Mouse (Mus musculus) skeletal muscle tissue, postnatal 0 days (tissue): Measurements from ENCODE around the gene Arhgef18. TPM values are rescaled to one million over a fixed set of nuclear protein-coding genes. Genes with fewer than 3 reads are reported as not detected.

ENCODE experiments used
- polyA plus RNA-seq: library from polyadenylated mRNA; unstranded; fragments of >200 nt; fragmentation: Nextera tagmentation; extraction: Ambion mirVana; gene quantifications from 2 replicates; pipeline ENCODE4 v1.2.1, GENCODE M21; 2015

The Arhgef18 gene
- 2.6 and 3.1 TPM in 2 replicates for polyA plus RNA-seq

GRCm38 (mm10) chr8:3392771-3393710 is at the start of gene Arhgef18:
Gene Arhgef18, plus strand, starts transcription at chr8:3393006.

DNA sequence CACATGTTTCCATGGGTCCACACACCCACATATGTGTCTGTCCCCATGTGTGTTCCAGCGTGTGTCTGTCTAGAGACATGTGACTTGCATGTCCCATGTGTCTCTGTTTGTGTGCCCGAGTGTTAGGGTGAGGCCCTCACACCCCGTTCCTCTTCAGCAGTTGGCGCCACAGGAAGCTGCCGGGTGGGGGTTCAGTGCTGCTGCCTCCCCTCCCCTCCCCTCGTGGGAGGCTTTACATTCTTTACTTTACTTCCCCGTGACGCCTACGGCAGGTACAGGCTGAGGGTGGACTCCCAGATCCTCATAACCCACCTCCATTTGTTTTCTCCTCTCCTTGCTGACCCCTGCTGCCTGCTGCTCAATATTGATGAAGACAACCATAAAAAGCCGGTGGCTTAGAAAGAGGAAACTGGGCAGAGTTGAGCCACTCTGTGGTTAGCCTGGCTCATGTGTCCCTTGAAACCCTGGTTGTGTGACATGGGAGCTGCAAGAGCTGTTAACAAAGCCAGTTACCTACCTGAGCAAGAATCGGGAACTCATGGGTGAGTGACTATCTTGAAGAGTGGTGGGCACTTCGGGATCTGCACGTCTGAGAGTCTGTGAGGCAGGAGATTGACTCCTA is 39.5 kb upstream of the Arhgef18 start, which contains the start of gene A430078G23Rik:
Gene A430078G23Rik (plus strand): TSS at position 227 of the 622 bp plus-strand sequence.

DNA sequence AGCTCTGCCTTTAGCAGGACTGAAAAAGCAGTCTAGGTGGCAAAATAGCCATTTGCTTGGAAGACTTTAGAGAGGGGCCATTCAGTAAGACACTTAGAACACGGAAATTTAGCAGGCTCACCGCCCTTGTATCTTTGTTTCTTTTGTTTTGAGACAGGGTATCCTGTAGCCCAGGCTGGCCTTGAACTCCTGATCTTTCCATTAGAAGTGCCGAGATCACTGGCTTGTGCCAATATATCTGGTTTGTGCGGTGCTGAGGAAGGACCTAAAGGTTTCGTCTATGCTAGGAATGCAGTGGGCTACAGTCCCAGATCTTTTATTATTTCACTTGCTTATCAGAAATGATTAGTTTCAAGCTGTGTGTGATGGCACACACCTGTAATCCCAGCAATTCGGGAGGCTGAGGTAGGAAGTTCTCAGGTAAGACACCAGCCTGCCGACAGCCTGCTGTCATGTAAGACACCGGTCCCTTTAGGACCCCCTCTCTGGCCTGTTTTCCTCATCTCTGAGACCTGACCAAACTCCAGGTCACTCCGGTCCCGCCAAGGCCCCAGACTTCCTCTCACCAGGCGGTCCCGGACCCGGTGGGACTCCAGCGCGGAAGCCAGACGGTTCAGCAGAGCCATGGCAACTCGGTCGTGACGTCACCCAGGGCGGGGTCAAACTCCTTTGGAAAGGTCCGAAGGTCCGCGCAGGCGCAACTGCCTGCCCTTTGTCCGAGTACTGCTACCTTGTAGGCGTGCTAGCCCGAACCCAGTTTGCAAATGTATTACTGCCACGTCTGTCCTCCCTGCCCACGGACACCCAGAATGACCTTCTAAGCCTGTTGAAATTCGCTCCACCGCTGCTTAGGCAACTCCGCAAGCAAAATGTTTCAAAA is 74.4 kb downstream of the Arhgef18 start, which contains the start of gene Pex11g:
Gene Pex11g (minus strand): TSS at position 675 of the 880 bp plus-strand sequence.

DNA sequence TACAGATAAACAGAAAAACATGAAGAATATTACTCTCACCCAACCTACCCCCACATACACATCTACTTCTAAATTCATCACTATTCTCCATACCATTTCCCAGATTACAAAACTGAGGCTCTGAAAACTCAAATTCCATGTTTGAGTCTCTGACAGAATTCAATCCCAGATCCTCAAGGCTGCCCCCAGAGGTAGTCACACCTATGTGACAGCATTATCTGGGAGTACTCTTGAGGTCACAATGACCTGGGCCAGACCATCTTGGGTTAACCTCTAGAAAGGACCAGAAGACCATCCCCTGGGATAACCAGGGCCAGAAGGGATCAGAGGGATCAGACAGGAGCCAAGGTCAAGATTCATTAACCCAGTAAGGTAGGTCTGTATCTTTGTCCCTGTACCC is 77.8 kb downstream of the Arhgef18 start, which contains the start of gene Tex45:
Gene Tex45 (plus strand): TSS at position 301 of the 400 bp plus-strand sequence.

DNA sequence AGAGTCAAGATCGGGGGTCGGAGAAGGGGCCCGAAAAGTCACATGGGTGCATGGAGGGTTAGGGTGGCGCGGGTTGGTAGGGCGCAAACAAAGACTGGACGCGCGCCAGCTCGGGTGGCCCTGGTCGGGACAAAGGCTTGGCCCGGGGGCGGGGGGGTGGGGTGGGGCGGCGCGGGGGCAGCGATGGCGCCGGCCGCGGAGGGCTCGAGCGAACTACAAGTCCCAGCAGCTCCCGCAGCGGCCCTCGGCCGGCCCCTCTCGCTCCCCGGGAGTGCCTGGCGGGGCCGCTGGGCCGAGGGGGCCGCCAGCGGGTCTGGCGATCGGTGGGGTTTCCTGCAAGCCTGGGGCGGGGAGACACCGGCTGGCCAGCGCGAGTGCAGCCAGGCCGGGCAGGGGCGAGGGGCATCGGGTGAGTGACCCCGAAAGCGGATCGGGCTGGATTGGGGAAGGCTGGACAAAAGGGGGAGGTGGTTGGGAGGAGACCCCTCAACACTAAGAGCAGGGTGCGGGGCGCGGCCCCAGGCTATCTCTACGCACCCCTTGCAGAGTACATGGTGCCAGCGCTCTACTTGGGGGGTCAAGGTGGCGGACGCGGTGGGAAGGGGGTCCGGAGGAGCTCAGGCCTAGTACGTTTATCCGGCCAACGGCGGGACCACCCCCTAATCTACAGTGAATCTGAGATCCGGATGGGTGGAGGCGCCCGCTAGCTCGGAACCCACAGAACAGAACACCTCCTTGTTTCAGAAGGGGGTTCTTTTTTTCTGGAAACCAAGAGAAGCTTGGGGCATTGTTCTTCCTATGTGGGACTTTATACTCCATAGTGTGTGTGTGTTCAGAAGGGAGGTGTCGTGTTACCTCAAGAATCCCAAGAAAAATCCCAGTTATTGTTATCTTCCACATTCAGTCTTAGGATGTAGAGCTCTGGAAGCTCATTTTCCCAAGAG is 100.4 kb downstream of the Arhgef18 start, which contains the start of gene Zfp358:
Gene Zfp358 (plus strand): TSS at position 238 of the 944 bp plus-strand sequence.

GRCm38 (mm10) chr8:3500235-3501090 is 107.7 kb downstream of the Arhgef18 start, which contains the start of gene Mcoln1:
Gene Mcoln1, plus strand, starts transcription at chr8:3500457.

Other genes starting within 250 kb of the Arhgef18 start
- gene Insr, start 113.4 kb upstream of the Arhgef18 start, polyA plus RNA-seq: 44.5 and 45.3 TPM in 2 replicates
- not detected in 2 replicates for gene A430078G23Rik, start 39.6 kb upstream of the Arhgef18 start, polyA plus RNA-seq
- 4.9 and 7.0 TPM in 2 replicates for gene Pex11g, start 74.7 kb downstream of the Arhgef18 start, polyA plus RNA-seq
- gene Tex45, start 77.9 kb downstream of the Arhgef18 start, polyA plus RNA-seq: not detected in 2 replicates
- 23.2 and 25.1 TPM in 2 replicates for gene Zfp358, start 100.1 kb downstream of the Arhgef18 start, polyA plus RNA-seq
- 26.1 and 28.2 TPM in 2 replicates for gene Mcoln1, start 107.5 kb downstream of the Arhgef18 start, polyA plus RNA-seq
- gene Pnpla6, start 122.4 kb downstream of the Arhgef18 start, polyA plus RNA-seq: 8.8 and 9.3 TPM in 2 replicates
- gene C330021F23Rik, start 175.0 kb downstream of the Arhgef18 start, polyA plus RNA-seq: 0.12 and 0.23 TPM in 2 replicates
- 0.67 and 1.3 TPM in 2 replicates for gene Camsap3, start 194.3 kb downstream of the Arhgef18 start, polyA plus RNA-seq
- 19.5 and 21.0 TPM in 2 replicates for gene Xab2, start 228.3 kb downstream of the Arhgef18 start, polyA plus RNA-seq
- gene Pet100, start 228.5 kb downstream of the Arhgef18 start, polyA plus RNA-seq: 76.1 and 83.2 TPM in 2 replicates
- not detected in 2 replicates for gene Pcp2, start 232.5 kb downstream of the Arhgef18 start, polyA plus RNA-seq
- 5.0 and 16.5 TPM in 2 replicates for gene Stxbp2, start 237.9 kb downstream of the Arhgef18 start, polyA plus RNA-seq